In genomic region chr2:145150821-145151220, GRCm38 (mm10) we compare ENCODE assay signal across 25 mouse cellular contexts. TPM values are rescaled to one million over a fixed set of nuclear protein-coding genes. Genes with fewer than 3 reads are reported as not detected.
DNase-seq lines count a peak whose midpoint lies in the region; ATAC-seq and TF ChIP-seq lines count a peak whose summit lies in the region.
"Had no signal": no experiment of that assay in that cellular context is flagged by ENCODE, and none has a peak within 500 bp of the region (broad histone marks: within the 10 kb centered on the region; RNA-seq: fewer than 3 reads in every experiment).

No protein-coding gene starts in this region.

- no peak overlapping the region for H3K9ac ChIP-seq in liver, embryonic 12.5 days
- no peak overlapping the region for H3K9ac ChIP-seq in liver, postnatal 0 days (replicated peaks)
- H3K9ac ChIP-seq: forebrain, embryonic 13.5 days; heart, embryonic 13.5 days; hindbrain, embryonic 12.5 days; hindbrain, embryonic 15.5 days had no signal

- H3K4me3 ChIP-seq in liver, embryonic 12.5 days = no peak overlapping the region
- no peak overlapping the region for H3K4me3 ChIP-seq in liver, postnatal 0 days (ENCODE audit: low read depth, low read length)
- H3K4me3 ChIP-seq: forebrain, embryonic 10.5 days; forebrain, embryonic 13.5 days; heart, embryonic 13.5 days; hindbrain, embryonic 12.5 days; hindbrain, embryonic 15.5 days had no signal

- no peaks in the 10 kb centered on the region for H3K36me3 ChIP-seq in liver, embryonic 12.5 days
- H3K36me3 ChIP-seq in liver, postnatal 0 days (replicated peaks; ENCODE audit: insufficient read depth, low read length) = no peaks in the 10 kb centered on the region
- H3K36me3 ChIP-seq: forebrain, embryonic 10.5 days; heart, embryonic 13.5 days; hindbrain, embryonic 12.5 days; hindbrain, embryonic 15.5 days had no signal

- no peak for TF ChIP-seq CTCF in liver, postnatal 0 days (IDR thresholded peaks at IDR 0.05; ENCODE audit: low read depth)

- 0 out of 2 replicates have a peak, but pooled peaks cover 5% of the 10 kb centered on the region for H3K4me1 ChIP-seq in liver, embryonic 12.5 days
- H3K4me1 ChIP-seq in liver, postnatal 0 days (ENCODE audit: insufficient read depth) = no peaks in the 10 kb centered on the region
- H3K4me1 ChIP-seq: forebrain, embryonic 10.5 days; forebrain, embryonic 13.5 days; heart, embryonic 13.5 days; hindbrain, embryonic 12.5 days; hindbrain, embryonic 15.5 days had no signal

- DNase-seq in liver, postnatal 0 days = no peak
- DNase-seq in yolk sac, embryonic 10.5 days (ENCODE audit: low spot score) = no peak
- no peak for DNase-seq in embryo, embryonic 10.5 days (ENCODE audit: low spot score)
- no peak for DNase-seq in c-Kit-positive CD71-positive TER-119-positive erythroid progenitor cells, embryonic 14.5 days (ENCODE audit: low spot score)
- DNase-seq: adrenal gland, adult 8-10 months; adrenal gland, postnatal 25 days; cerebellum, adult 18-20 months; cerebellum, adult 9-10 months; cerebellum, postnatal 14 days; gastrocnemius, postnatal 10 days; gastrocnemius, postnatal 36 days; heart, adult 18-20 months; heart, postnatal 14 days; heart, postnatal 4 days had no signal

- no peak for ATAC-seq in liver, embryonic 12.5 days
- ATAC-seq in liver, postnatal 0 days = no peak
- ATAC-seq in granulocyte monocyte progenitor cell, adult 5-6 weeks (replicated peaks; ENCODE audit: poor library complexity, severe bottlenecking) = peak; percentile 64
- peak; percentile 27 for ATAC-seq in megakaryocyte, adult 5-6 weeks (ENCODE audit: poor library complexity, severe bottlenecking)
- peak; percentile 55; the same call in 1 of the 2 replicates for ATAC-seq in megakaryocyte-erythroid progenitor cell, adult 5-6 weeks (replicated peaks; ENCODE audit: low FRiP score, low TSS enrichment, poor library complexity, severe bottlenecking)
- ATAC-seq: activated CD4-positive, CD25-positive, alpha-beta regulatory T cell, adult 4 months; forebrain, embryonic 13.5 days; forebrain, embryonic 16.5 days had no signal

- 13% methylated on average over 3 of the region's 3 CpGs for WGBS in liver, embryonic 12.5 days (ENCODE audit: insufficient replicate concordance)
- 21% methylated on average over 3 of the region's 3 CpGs for WGBS in liver, postnatal 0 days (ENCODE audit: insufficient replicate concordance)

- no peak for TF ChIP-seq EP300 in liver, postnatal 0 days (IDR thresholded peaks at IDR 0.05; ENCODE audit: low read depth)

- no peak overlapping the region for H3K4me2 ChIP-seq in liver, embryonic 12.5 days
- no peak overlapping the region for H3K4me2 ChIP-seq in liver, postnatal 0 days (ENCODE audit: low read depth, low read length)
- H3K4me2 ChIP-seq: forebrain, embryonic 13.5 days; heart, embryonic 13.5 days; hindbrain, embryonic 12.5 days; hindbrain, embryonic 15.5 days had no signal

- peak overlapping the region; percentile 12; the same call in 1 of the 2 replicates for H3K27ac ChIP-seq in liver, embryonic 12.5 days
- H3K27ac ChIP-seq in liver, postnatal 0 days (ENCODE audit: low read depth) = no peak overlapping the region
- H3K27ac ChIP-seq: forebrain, embryonic 10.5 days; forebrain, embryonic 13.5 days; heart, embryonic 13.5 days; hindbrain, embryonic 12.5 days; hindbrain, embryonic 15.5 days had no signal

- no peaks in the 10 kb centered on the region for H3K9me3 ChIP-seq in liver, embryonic 12.5 days (replicated peaks)
- H3K9me3 ChIP-seq in liver, postnatal 0 days (ENCODE audit: low read length) = no peaks in the 10 kb centered on the region
- H3K9me3 ChIP-seq: forebrain, embryonic 10.5 days; forebrain, embryonic 13.5 days; heart, embryonic 13.5 days; hindbrain, embryonic 12.5 days; hindbrain, embryonic 15.5 days had no signal

- H3K27me3 ChIP-seq in liver, embryonic 12.5 days (replicated peaks) = no peaks in the 10 kb centered on the region
- H3K27me3 ChIP-seq in liver, postnatal 0 days (ENCODE audit: insufficient read depth, low read length) = no peaks in the 10 kb centered on the region
- H3K27me3 ChIP-seq: forebrain, embryonic 13.5 days; heart, embryonic 13.5 days; hindbrain, embryonic 12.5 days; hindbrain, embryonic 15.5 days had no signal

RNA-seq across cellular contexts. Expression of gene Slc24a3, which starts 16.7 kb away (rescaled TPM):
- polyA plus RNA-seq in liver, embryonic 12.5 days (2016; fragmentation: Nextera tagmentation; extraction: Ambion mirVana) = 1.6 and 1.7 TPM in 2 replicates
- polyA plus RNA-seq in liver, postnatal 0 days (2015; fragmentation: Nextera tagmentation; extraction: Ambion mirVana) = 0.40 TPM in 2 replicates
- total RNA-seq in granulocyte monocyte progenitor cell, adult 5-6 weeks (2014; fragmentation: Nextera tagmentation) = 0.75 and 4.6 TPM in 2 replicates
- total RNA-seq in granulocyte monocyte progenitor cell, adult 5-6 weeks (2017) = 3.0 and 3.1 TPM in 2 replicates
- total RNA-seq in megakaryocyte, adult 5-6 weeks (2015) = 0.58 and 1.4 TPM in 2 replicates
- 0.70 and 1.1 TPM in 2 replicates for total RNA-seq in megakaryocyte, adult 5-6 weeks (2017)
- total RNA-seq in megakaryocyte-erythroid progenitor cell, adult 5-6 weeks (2014; fragmentation: Nextera tagmentation) = 1.8 and 4.1 TPM in 2 replicates
- 0.23 and 0.33 TPM in 2 replicates for total RNA-seq in megakaryocyte-erythroid progenitor cell, adult 5-6 weeks (2017)

Comparison
In these comparisons a context has a peak if more than half of its experiments do, and no peak if none do; other contexts are left out.
1. ATAC-seq: peak in granulocyte monocyte progenitor cell, adult 5-6 weeks (single experiment), megakaryocyte, adult 5-6 weeks (single experiment) and megakaryocyte-erythroid progenitor cell, adult 5-6 weeks (single experiment); none in liver, embryonic 12.5 days (single experiment) and liver, postnatal 0 days (single experiment).